Mouse (Mus musculus) Patski (cell line): ENCODE data around the gene H2-Oa. TPM values are rescaled to one million over a fixed set of nuclear protein-coding genes. Genes with fewer than 3 reads are reported as not detected.

ENCODE experiments used
- ATAC-seq: fragments of 100-300 bp; one replicate; pipeline ENCODE4 v1.8.0; 2021
- CTCF ChIA-PET: fragments of 350-600 bp; sonication (Branson Sonifier 250); formaldehyde crosslinking; loops from one replicate; lab custom pipeline; 2022; ENCODE audit warnings: inconsistent platforms; lab: Charles Lee
- POLR2A ChIA-PET: fragments of 350-600 bp; sonication (Branson Sonifier 250); formaldehyde crosslinking; loops from one replicate; lab custom pipeline; 2022; ENCODE audit warnings: antibody characterized with exemption, inconsistent platforms; lab: Charles Lee
- DNase-seq: peaks from one replicate; pipeline ENCODE4 v3.0.0-alpha.2; 2011; ENCODE audit warnings: low read depth, low spot score
- H3K27me3 ChIP-seq: fragments of 371-371 bp; one replicate; pipeline ENCODE4 v1.5.1; 2021
- CTCF ChIP-seq: fragments of 100-300 bp; IDR thresholded peaks from one replicate; pipeline ENCODE4 v1.5.1; 2021
- in situ Hi-C: fragments of 300-500 bp; cut with MboI; formaldehyde crosslinking; loops from 3 replicates; pipeline ENCODE4 v1.11.1; 2018; ENCODE audit warnings: low pct_unique_long_range_greater_than_20kb, mixed read lengths
- polyA plus RNA-seq: library from polyadenylated mRNA; unstranded; gene quantifications from one replicate; pipeline ENCODE4 v1.2.3, GENCODE M21; 2021

The H2-Oa gene
- polyA plus RNA-seq, 1 experiment from 2014 or later, result not detected

DNA sequence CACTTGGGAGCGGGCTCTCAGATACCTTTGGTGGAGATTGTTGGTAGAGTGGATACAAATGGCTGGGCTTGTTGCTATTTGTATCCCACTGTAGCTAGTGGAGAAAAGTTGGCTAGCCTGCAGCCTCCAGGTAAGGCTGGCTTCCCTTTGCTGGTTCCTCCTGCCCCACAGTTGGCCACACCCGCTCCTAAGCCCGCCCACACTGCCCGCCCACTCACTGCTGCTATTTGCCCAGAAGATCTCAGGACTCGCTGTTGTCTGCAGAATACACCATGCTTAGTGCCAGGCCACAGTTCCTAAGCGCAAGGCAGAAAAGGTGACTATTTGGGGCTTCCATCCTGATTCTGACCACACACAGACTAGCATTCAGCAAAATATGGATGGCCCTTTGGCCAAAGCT, 35.3 kb downstream of the H2-Oa start:
- ChIA-PET POLR2A (interaction anchor here (3.0 kb wide), 1 partner anchor 8 kb away, joined by 14 read pairs; the partner anchor contains the start of gene H2-DMa), CTCF (no interaction called here)
- in situ Hi-C loops, result no loop called here
- DNase-seq (no peak), ATAC-seq (no peak)
- no peaks in the 10 kb centered on the region for H3K27me3 ChIP-seq
- no peak for TF ChIP-seq CTCF

DNA sequence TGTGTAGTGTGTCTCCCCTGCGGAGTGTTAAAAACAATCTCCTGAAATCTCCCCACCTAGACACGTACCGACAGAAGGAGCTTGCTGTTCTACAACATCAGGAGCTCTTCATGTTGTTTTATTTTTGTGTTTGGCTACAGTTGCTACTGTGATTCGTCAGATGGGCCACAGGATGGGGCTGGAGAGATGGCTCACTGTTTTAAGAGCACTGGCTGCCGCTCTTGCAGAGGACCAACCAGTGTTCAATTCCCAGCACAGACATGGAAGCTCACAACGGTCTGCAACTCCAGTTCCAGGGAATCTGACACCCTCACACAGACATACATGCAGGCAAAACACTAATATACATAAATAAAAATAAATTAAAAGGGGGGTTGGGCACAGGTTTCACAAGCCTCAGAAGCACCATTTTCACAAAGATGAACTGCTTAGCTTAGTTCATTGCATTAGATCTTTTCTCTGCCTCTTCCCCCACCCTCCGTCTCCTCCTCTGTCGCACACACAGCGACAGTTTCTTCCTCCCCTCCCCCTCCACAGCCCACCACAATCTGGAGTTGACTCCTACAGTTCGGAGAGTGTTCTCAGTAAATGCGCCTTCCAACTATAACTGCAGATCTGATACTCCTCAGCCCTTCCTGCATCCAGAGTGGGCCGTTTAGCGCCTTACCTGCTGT, 36.3 kb downstream of the H2-Oa start:
- CTCF ChIA-PET, result no interaction called here

DNA sequence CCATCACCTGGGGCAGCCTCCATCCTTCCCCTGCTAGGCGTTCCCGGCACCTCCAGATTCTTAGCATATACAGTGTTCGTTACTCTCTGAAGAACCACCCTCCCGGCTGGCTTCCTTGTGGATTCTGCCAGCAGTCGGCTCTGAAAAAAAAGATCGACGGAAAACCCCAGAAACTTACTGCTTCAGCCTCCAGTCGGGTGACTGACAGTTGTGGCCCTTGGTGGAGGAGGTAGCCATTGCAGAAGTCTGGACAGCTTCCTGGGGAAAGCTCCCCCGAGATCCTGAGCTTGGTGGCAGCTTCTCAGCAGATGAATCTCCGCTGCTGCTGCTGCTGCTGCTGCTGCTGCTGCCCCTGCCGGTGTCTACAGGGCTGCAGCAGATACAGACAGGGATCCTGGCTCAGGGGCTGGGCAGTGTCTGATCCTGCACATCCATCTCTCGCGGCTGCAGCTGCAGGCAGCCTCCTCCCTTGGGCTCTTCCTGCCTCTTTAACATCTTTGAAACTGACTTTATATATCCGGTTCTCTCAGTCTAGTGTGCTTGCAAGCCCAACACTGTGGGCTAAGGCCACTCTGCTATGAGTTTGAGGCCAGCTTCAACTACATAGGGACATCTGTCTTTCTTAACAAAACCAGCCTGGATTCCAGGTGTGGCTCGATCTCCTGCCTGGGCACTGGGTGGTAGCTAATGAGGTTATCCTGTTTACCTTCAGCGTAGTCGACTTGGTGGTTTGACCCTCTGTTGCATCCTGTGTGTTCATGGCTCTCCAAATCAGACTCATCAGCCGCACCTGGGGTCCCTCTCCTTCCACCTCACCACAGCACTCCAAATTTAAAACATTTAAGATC, 37.0 kb downstream of the H2-Oa start:
- ChIA-PET POLR2A (interaction anchor here (1.2 to 3.0 kb wide), 2 partner anchors 8 to 9 kb away, joined by 5 to 14 read pairs; partner anchors contain the start of gene H2-DMa), CTCF (interaction anchor here (1.2 to 1.3 kb wide), 2 partner anchors 28 to 42 kb away, joined by 3 to 4 read pairs; no protein-coding TSS in a partner anchor)
- no peak for ATAC-seq
- in situ Hi-C loops, result no loop called here
- no peak for DNase-seq
- no peaks in the 10 kb centered on the region for H3K27me3 ChIP-seq
- TF ChIP-seq CTCF, result no peak

More for the DNA sequence above, 36.3 kb downstream of the H2-Oa start:
- DNase-seq, result no peak
- in situ Hi-C loops, result no loop called here
- TF ChIP-seq CTCF, result no peak
- H3K27me3 ChIP-seq, result no peaks in the 10 kb centered on the region
- no peak for ATAC-seq
- POLR2A ChIA-PET, result interaction anchor here (3.0 kb wide), 1 partner anchor 8 kb away, joined by 14 read pairs; the partner anchor contains the start of gene H2-DMa

DNA sequence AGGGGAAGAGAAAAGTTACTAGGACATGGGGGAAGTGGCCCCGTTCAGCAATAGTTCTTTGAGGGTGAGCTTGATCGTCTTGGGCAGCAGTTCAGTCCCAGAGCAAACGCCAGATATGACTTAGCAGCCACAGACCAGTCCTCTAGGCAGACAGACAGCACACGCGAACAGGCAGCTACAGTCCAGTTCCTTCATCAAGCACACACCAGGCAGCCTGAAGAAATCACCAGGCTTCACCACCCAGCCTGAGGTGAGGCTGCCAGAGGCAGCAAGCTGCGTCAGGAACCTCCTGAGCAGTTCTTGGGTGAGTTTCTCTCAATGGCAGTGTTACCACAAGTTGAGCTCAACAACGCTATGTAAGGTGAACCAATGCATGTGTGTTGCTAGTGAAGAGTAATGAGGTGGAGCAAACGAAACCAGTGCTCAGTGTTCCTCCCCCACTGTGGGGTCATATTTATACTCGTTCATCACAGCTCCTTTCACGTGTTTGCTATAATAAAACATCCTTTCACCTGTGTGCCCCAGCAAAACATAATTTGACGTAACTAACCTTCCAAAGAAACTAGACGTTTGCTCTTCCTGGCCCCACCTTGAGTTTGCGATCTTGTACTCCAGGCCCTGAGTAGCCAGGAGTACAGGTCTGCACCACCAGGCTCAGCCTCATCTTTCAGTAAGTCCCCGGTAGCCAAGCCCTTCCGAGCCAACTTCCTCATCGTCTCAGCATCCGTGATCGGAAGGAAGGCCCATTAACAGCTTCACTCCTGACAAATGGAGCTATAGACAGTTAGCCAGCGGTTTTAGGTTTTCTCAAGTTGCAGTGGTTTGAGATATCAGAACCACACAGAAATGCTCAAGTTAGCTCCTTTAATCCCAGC, 38.2 kb downstream of the H2-Oa start:
- TF ChIP-seq CTCF, result no peak
- ATAC-seq (no peak), DNase-seq (no peak)
- in situ Hi-C loops, result no loop called here
- ChIA-PET CTCF (interaction anchor here (1.2 to 1.3 kb wide), 2 partner anchors 29 to 40 kb away, joined by 3 to 4 read pairs; no protein-coding TSS in a partner anchor), POLR2A (interaction anchor here (0.6 to 3.0 kb wide), 4 partner anchors 9 to 1387 kb away, joined by 3 to 14 read pairs (median 5); partner anchors contain the start of gene H2-DMa)
- H3K27me3 ChIP-seq, result no peaks in the 10 kb centered on the region

DNA sequence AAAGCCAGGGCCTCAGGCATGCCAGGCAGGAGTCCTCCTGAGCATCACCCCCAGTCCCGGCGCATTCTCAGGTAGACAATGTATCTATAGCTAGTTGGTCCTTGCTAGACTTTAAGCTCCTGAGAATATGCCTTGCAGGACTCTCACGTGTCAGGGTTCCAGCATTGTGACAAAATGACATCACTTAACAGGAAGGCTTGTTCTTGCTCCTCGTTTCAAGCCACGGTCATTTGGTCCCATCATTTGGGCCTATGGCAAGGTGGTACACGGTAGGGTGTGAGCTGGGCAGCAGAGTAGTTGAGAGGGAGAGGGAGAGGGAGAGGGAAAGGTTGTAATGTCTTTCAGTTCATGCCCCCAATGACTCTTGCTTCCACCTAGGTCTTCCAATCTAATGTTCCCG, 39.8 kb downstream of the H2-Oa start:
- TF ChIP-seq CTCF, result no peak
- no peak for DNase-seq
- ChIA-PET POLR2A (interaction anchor here (0.8 to 1.3 kb wide), 4 partner anchors 10 to 33 kb away, joined by 3 to 4 read pairs (median 4); no protein-coding TSS in a partner anchor), CTCF (no interaction called here)
- H3K27me3 ChIP-seq, result no peaks in the 10 kb centered on the region
- no peak for ATAC-seq
- in situ Hi-C loops, result no loop called here

DNA sequence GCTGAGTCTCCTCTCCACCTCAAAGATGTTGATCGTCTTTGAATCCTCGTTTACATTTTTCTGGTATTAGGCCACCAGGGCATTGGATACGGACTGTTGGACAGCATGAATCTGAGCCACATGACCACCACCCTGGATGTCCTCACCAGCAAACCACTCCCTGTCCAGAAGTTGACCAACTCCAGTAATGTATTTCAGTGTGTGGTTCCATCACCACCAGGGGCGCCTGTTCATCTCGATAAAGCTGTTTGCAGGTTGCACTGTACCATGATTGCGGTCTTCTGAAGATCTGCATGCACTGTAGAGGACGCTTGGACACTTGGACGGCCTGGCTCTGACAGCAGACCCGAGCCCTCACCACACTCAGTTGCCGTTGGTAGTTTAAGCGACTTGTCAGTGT, 41.1 kb downstream of the H2-Oa start:
- ChIA-PET CTCF (interaction anchor here (0.9 to 7.3 kb wide), 5 partner anchors 8 to 36 kb away, joined by 3 to 115 read pairs (median 33); partner anchors contain the start of gene H2-DMa), POLR2A (interaction anchor here (3.7 kb wide), 1 partner anchor 14 kb away, joined by 19 read pairs; the partner anchor contains the start of gene H2-DMa)
- DNase-seq, result no peak
- ATAC-seq, result peak; percentile 79
- H3K27me3 ChIP-seq, result no peaks in the 10 kb centered on the region
- TF ChIP-seq CTCF, result peak; percentile 92
- in situ Hi-C loops, result no loop called here

DNA sequence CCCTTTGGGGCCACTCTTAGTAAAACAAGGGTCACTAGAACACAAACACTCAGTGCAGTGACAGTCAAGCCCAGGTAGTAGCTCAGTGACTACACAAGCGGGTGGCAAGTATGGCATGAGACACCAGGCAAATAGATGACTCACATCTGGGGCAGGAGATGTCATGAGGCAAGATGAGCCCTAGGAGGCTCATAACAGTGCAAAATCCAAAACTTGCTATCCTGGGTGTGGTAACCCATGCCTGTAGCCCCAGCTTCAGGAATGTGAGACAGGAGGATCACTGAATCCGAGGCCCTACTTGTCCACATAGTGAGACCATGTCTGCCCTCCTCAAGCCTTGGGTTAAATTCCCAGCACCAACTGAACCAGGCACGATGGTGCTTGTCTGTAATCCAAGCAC, 42.3 kb downstream of the H2-Oa start:
- H3K27me3 ChIP-seq, result no peaks in the 10 kb centered on the region
- in situ Hi-C loops, result no loop called here
- ChIA-PET CTCF (interaction anchor here (1.7 to 7.3 kb wide), 10 partner anchors 10 to 100 kb away, joined by 3 to 115 read pairs (median 14); partner anchors contain the start of gene H2-DMa), POLR2A (interaction anchor here (1.5 to 3.7 kb wide), 4 partner anchors 13 to 31 kb away, joined by 3 to 19 read pairs (median 5); partner anchors contain the start of gene H2-DMa)
- ATAC-seq (no peak), DNase-seq (no peak)
- no peak for TF ChIP-seq CTCF

DNA sequence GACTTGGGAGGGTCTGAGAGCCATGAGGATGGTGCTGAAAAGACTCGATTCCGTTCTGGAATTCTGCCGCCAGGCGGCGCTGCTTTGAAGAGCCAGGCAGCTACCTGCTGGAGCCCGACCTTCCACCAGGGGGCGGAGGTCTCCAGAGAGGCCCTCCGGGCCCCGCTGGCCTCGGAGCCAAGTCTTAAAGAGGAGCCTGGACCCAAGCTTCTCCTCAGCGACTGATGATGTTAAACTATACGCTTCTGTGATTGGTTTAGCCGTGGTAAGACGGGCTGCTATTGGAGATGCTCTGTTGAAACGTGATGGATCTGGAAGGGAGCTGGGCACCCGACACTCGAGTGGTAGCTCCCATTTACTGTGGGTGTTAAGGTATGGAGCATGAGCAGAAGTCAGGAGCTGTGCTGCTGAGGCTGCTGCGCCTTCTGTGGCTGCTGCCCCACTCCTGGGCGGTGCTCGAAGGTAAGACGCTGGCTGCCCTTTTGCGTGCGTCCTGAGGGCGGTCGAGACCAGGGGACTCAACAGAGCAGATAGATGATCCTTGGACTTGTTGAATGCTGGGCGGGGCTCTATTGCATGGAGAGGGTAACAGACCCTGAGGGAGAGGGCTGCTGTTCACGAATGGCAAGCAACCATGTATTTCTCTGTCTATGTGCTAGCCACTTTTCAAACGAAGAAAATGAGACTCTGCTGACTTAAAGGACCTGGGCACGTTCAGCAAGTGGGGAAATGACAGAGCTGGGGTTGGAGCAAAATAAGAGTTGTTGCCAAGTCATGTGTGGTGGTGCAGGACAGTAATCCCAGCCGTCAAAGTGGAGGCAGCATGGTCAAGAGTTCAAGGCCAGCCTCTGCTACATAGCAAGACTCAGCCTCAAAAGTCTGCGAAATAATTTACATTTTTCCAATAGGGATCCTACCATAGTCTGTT, 43.4 kb downstream of the H2-Oa start:
- in situ Hi-C loops, result no loop called here

More for the DNA sequence above, 43.4 kb downstream of the H2-Oa start:
- DNase-seq (peak; percentile 99), ATAC-seq (peak; percentile 92)
- no peaks in the 10 kb centered on the region for H3K27me3 ChIP-seq
- ChIA-PET POLR2A (interaction anchor here (1.0 to 3.7 kb wide), 5 partner anchors 12 to 30 kb away, joined by 3 to 19 read pairs (median 5); partner anchors contain the start of gene H2-DMa), CTCF (interaction anchor here (0.6 to 7.3 kb wide), 17 partner anchors 10 to 101 kb away, joined by 3 to 115 read pairs (median 5); partner anchors contain the start of gene H2-DMa)
- TF ChIP-seq CTCF, result peak; percentile 100
